Mouse (Mus musculus): ENCODE results near the gene Nat8f6.
"Not testable (repeated sequence)": the region's sequence is repeated elsewhere in the genome, so short reads cannot be mapped to it uniquely, and the experiment has no call there.

GRCm38 (mm10) chr6:85810514-85810913 is 10.2 kb downstream of the Nat8f6 start:
- TF ChIP-seq CTCF (conservative IDR thresholded peaks at IDR 0.05; ENCODE audit: low read length); NANOG (IDR thresholded peaks at IDR 0.05; ENCODE audit: borderline replicate concordance, low read length): not testable (repeated sequence)

Data from E14TG2a.4 (cell line).